Mouse (Mus musculus): ENCODE measurements around the gene Tmem135. TPM values are rescaled to one million over a fixed set of nuclear protein-coding genes. Genes with fewer than 3 reads are reported as not detected.

Tmem135 gene
- polyA plus RNA-seq, 1 experiment from 2014 or later: 36.4 TPM

DNA sequence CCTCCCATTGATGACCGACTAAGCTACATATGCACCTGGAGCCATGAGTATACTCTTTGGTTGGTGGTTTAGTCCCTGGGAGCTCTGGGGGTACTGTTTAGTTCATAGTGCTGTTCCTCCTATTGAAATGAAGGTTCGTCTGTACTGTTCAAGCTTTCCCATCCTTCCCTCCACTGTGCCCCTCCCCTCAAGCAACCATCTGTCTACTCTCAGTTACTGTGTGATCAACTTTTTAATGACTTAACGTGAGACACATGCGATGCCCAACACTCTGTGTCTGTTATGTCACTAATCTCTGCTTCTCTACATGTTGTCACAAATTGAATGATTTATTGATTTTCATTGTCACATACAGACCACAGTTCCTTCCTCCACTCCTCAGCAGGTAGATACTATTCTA, 164.4 kb downstream of the Tmem135 start:
- WGBS: 86% methylated on average over 4 of the region's 4 CpGs
- peak; percentile 44; the same call in 1 of the 2 replicates for ATAC-seq (ENCODE audit: low read depth)

DNA sequence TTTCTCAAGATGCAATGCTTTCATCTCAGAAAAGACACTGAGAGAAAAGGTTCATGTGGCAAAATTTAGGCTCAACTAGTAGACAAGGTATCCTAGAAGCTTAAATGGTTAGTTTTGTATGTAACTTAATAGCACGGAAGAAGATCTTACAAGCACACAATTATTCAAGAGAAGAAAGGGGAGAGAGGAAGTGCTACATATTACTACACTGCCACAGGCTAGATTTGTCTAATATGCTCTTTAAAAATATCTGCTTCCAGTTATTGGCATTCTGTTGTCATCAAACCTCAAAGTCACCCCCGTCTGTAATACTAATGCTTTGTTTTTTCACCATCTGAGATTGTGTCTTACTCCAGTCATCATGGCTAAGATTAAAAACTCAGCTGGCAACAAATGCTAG, 167.4 kb downstream of the Tmem135 start:
- Histone ChIP-seq H3K4me3 (ENCODE audit: low read depth, low read length) (no peak overlapping the region), H3K9ac (replicated peaks; ENCODE audit: low read depth, low read length) (no peak overlapping the region), H3K27me3 (ENCODE audit: control insufficient read depth, insufficient read depth, low read length) (no peaks in the 10 kb centered on the region), H3K27ac (ENCODE audit: low read depth, low read length) (no peak overlapping the region), H3K4me1 (ENCODE audit: control insufficient read depth, insufficient read depth, low read length) (no peaks in the 10 kb centered on the region), H3K4me2 (ENCODE audit: low read depth, low read length) (no peak overlapping the region), H3K9me3 (ENCODE audit: control insufficient read depth, low read length) (no peaks in the 10 kb centered on the region), H3K36me3 (ENCODE audit: control insufficient read depth, insufficient read depth, low read length) (no peaks in the 10 kb centered on the region)
- 92% methylated on average over 2 of the region's 2 CpGs for WGBS
- ATAC-seq (ENCODE audit: low read depth): no peak

More for the DNA sequence above, 164.4 kb downstream of the Tmem135 start:
- Histone ChIP-seq H3K4me2 (ENCODE audit: low read depth, low read length) (no peak overlapping the region), H3K9ac (replicated peaks; ENCODE audit: low read depth, low read length) (no peak overlapping the region), H3K36me3 (ENCODE audit: control insufficient read depth, insufficient read depth, low read length) (no peaks in the 10 kb centered on the region), H3K9me3 (ENCODE audit: control insufficient read depth, low read length) (no peaks in the 10 kb centered on the region), H3K27ac (ENCODE audit: low read depth, low read length) (no peak overlapping the region), H3K27me3 (ENCODE audit: control insufficient read depth, insufficient read depth, low read length) (no peaks in the 10 kb centered on the region), H3K4me1 (ENCODE audit: control insufficient read depth, insufficient read depth, low read length) (no peaks in the 10 kb centered on the region), H3K4me3 (ENCODE audit: low read depth, low read length) (no peak overlapping the region)

DNA sequence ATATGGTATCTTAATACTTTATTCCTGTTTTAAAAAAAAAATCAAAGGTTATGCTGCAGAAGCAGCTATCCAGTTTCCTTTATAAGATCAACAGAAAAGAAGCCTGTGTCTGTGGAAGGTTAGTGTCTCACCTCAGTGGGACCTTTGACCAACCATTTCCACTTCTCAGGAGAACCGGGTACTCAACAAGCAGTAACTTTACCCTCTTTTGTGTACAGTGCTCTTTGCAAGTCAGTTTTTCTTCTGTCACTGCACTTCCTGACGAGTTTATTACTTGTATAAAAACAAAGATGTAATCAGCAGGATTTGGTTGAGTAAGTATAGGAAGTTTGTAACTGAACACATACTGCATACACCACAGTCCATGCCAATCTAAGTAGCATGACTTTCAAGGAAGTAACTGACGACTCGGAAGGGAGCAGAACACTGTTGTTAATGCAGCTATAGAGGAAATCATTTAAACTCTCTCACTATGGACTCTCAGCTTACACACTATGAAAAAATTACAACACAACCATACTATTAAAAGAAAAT, 168.0 kb downstream of the Tmem135 start:
- ATAC-seq (ENCODE audit: low read depth): no peak
- 73% methylated on average over 4 of the region's 4 CpGs for WGBS
- H3K4me1 ChIP-seq (ENCODE audit: control insufficient read depth, insufficient read depth, low read length): no peaks in the 10 kb centered on the region

DNA sequence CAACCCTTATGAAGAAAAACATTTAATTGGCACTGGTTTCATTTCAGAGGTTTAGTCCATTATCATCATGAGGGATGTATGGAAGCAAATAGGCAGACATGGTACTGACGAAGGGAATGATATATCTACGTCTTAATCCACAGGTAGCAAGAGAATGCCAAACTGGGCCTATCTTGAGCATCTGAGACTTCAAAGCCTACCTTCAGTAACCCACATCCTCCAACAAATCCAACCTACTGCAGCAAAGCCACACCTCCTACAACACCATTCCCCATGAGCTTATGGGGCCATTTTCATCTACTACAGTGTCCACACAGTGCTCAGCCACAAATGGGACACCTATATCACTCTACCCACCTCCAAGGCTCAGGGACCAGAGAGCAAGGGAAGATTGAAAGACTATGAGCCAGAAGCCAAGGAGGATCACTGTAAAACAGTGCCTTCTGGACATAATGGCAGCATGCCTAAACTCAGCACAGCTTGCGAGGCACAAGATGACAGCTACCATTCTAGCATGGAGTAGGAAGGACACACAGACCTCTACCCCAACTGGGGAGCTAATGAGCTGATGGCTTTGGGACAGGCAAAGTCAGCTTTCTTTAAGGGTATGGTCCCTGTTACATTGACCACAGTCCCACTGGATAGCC, 171.4 kb downstream of the Tmem135 start:
- ATAC-seq (ENCODE audit: low read depth): no peak
- Histone ChIP-seq H3K27ac (ENCODE audit: low read depth, low read length) (no peak overlapping the region), H3K9me3 (ENCODE audit: control insufficient read depth, low read length) (no peaks in the 10 kb centered on the region), H3K4me3 (ENCODE audit: low read depth, low read length) (no peak overlapping the region), H3K9ac (replicated peaks; ENCODE audit: low read depth, low read length) (no peak overlapping the region), H3K4me2 (ENCODE audit: low read depth, low read length) (no peak overlapping the region), H3K36me3 (ENCODE audit: control insufficient read depth, insufficient read depth, low read length) (no peaks in the 10 kb centered on the region), H3K27me3 (ENCODE audit: control insufficient read depth, insufficient read depth, low read length) (no peaks in the 10 kb centered on the region), H3K4me1 (ENCODE audit: control insufficient read depth, insufficient read depth, low read length) (no peaks in the 10 kb centered on the region)
- WGBS: 91% methylated on average over 3 of the region's 3 CpGs

More for the DNA sequence above, 168.0 kb downstream of the Tmem135 start:
- Histone ChIP-seq H3K27me3 (ENCODE audit: control insufficient read depth, insufficient read depth, low read length) (no peaks in the 10 kb centered on the region), H3K27ac (ENCODE audit: low read depth, low read length) (no peak overlapping the region), H3K36me3 (ENCODE audit: control insufficient read depth, insufficient read depth, low read length) (no peaks in the 10 kb centered on the region), H3K9ac (replicated peaks; ENCODE audit: low read depth, low read length) (no peak overlapping the region), H3K9me3 (ENCODE audit: control insufficient read depth, low read length) (no peaks in the 10 kb centered on the region), H3K4me3 (ENCODE audit: low read depth, low read length) (no peak overlapping the region), H3K4me2 (ENCODE audit: low read depth, low read length) (no peak overlapping the region)

DNA sequence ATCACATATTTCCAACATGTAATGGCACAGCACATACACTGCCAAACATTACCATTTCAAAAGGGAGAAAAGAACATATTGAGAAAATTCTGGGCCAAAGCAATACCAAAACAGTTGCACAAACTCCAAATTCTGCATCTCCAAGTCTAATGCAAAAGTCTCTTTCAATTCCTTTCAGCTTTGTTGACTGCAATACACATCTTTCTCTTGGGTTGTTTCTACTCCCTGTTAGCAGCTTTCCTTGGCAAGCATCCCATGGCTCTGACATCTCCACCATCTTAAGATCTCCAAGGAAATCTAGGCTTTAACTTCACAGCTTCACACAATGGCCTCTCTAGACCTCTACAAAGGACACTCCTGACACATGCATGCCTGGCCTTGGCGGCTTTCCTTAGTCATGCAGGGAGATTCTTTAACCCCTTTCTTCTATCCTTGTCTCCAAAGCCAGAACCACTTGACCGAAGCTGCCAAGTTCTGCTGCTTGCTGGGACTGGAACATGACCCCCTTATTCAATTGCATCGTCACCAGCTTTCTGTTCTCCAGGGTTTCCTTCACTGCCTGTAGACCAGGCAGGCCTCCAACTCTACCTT, 172.7 kb downstream of the Tmem135 start:
- H3K4me3 ChIP-seq (ENCODE audit: low read depth, low read length): no peak overlapping the region
- 89% methylated on average over 3 of the region's 3 CpGs for WGBS
- no peak for ATAC-seq (ENCODE audit: low read depth)
- H3K36me3 ChIP-seq (ENCODE audit: control insufficient read depth, insufficient read depth, low read length): no peaks in the 10 kb centered on the region
- H3K9me3 ChIP-seq (ENCODE audit: control insufficient read depth, low read length): no peaks in the 10 kb centered on the region
- H3K4me1 ChIP-seq (ENCODE audit: control insufficient read depth, insufficient read depth, low read length): no peaks in the 10 kb centered on the region
- no peak overlapping the region for H3K4me2 ChIP-seq (ENCODE audit: low read depth, low read length)
- H3K27me3 ChIP-seq (ENCODE audit: control insufficient read depth, insufficient read depth, low read length): no peaks in the 10 kb centered on the region
- no peak overlapping the region for H3K9ac ChIP-seq (replicated peaks; ENCODE audit: low read depth, low read length)
- no peak overlapping the region for H3K27ac ChIP-seq (ENCODE audit: low read depth, low read length)

DNA sequence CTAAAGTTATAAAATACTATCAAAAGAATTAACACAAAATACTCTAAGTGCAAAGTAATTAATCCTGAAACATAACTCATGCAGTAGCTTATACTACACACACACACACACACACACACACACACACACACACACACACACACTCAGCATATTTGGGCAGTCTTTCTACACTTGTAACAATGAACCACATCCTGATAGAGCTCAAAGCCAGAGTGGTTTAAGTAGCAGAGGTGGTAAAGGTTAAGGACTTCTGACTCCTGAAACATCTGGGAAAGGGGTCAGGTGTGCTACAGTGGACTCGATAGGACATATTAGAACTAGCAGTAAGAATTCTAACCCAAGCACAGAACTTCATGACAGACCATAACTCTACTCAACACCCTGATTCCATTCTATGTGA, 181.4 kb downstream of the Tmem135 start:
- Histone ChIP-seq H3K27ac (ENCODE audit: low read depth, low read length) (no peak overlapping the region), H3K4me1 (ENCODE audit: control insufficient read depth, insufficient read depth, low read length) (no peaks in the 10 kb centered on the region), H3K4me2 (ENCODE audit: low read depth, low read length) (no peak overlapping the region), H3K9ac (replicated peaks; ENCODE audit: low read depth, low read length) (no peak overlapping the region), H3K4me3 (ENCODE audit: low read depth, low read length) (no peak overlapping the region), H3K27me3 (ENCODE audit: control insufficient read depth, insufficient read depth, low read length) (no peaks in the 10 kb centered on the region), H3K36me3 (ENCODE audit: control insufficient read depth, insufficient read depth, low read length) (no peaks in the 10 kb centered on the region), H3K9me3 (ENCODE audit: control insufficient read depth, low read length) (no peaks in the 10 kb centered on the region)
- WGBS: 87% methylated on average over 1 of the region's 1 CpGs
- no peak for ATAC-seq (ENCODE audit: low read depth)

DNA sequence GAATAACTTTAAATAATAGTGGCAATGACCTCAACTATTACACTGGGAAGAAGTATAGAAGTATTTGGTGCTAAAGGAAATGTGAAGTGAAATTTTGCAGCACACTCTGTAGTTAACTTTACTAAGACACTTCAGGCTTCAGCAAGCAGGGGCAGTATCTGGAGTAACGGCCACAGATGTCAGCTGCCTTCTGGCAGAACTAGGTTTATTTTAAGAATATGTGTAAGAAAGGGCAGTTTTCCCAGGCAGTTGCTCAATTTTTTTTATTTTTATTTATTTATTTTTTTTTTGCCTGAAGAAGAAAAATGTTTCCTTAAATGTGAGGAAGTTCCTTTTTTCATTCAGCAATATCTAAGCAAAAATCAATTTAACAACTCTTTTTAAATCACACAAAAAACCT, 187.4 kb downstream of the Tmem135 start:
- 55% methylated on average over 1 of the region's 1 CpGs for WGBS
- no peaks in the 10 kb centered on the region for H3K9me3 ChIP-seq (ENCODE audit: control insufficient read depth, low read length)
- H3K36me3 ChIP-seq (ENCODE audit: control insufficient read depth, insufficient read depth, low read length): no peaks in the 10 kb centered on the region
- H3K9ac ChIP-seq (replicated peaks; ENCODE audit: low read depth, low read length): no peak overlapping the region
- H3K4me1 ChIP-seq (ENCODE audit: control insufficient read depth, insufficient read depth, low read length): no peaks in the 10 kb centered on the region
- H3K27ac ChIP-seq (ENCODE audit: low read depth, low read length): no peak overlapping the region
- H3K27me3 ChIP-seq (ENCODE audit: control insufficient read depth, insufficient read depth, low read length): no peaks in the 10 kb centered on the region
- H3K4me2 ChIP-seq (ENCODE audit: low read depth, low read length): no peak overlapping the region
- H3K4me3 ChIP-seq (ENCODE audit: low read depth, low read length): no peak overlapping the region
- ATAC-seq (ENCODE audit: low read depth): no peak

DNA sequence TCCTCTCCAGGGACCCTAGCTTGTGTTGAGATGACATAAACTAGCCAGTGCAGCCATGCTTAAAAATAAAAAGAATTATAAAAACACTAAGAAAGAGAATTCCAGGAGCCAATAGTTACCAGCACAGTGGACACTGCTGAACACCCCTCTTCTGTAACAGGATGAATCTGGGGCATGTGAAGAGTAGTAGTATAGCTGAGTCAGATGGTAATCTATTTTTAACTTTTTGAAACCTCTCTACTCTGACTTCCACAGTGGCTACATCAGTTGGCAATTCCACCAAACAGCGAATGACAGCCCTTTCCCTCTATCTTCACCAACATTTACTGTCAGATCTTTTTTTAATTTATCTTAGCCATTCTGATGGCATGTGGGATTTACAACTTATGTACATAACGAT, 187.9 kb downstream of the Tmem135 start:
- Histone ChIP-seq H3K9ac (replicated peaks; ENCODE audit: low read depth, low read length) (no peak overlapping the region), H3K4me1 (ENCODE audit: control insufficient read depth, insufficient read depth, low read length) (no peaks in the 10 kb centered on the region), H3K27ac (ENCODE audit: low read depth, low read length) (no peak overlapping the region), H3K4me3 (ENCODE audit: low read depth, low read length) (no peak overlapping the region), H3K4me2 (ENCODE audit: low read depth, low read length) (no peak overlapping the region), H3K27me3 (ENCODE audit: control insufficient read depth, insufficient read depth, low read length) (no peaks in the 10 kb centered on the region), H3K9me3 (ENCODE audit: control insufficient read depth, low read length) (no peaks in the 10 kb centered on the region), H3K36me3 (ENCODE audit: control insufficient read depth, insufficient read depth, low read length) (no peaks in the 10 kb centered on the region)
- ATAC-seq (ENCODE audit: low read depth): no peak
- 89% methylated on average over 2 of the region's 2 CpGs for WGBS

DNA sequence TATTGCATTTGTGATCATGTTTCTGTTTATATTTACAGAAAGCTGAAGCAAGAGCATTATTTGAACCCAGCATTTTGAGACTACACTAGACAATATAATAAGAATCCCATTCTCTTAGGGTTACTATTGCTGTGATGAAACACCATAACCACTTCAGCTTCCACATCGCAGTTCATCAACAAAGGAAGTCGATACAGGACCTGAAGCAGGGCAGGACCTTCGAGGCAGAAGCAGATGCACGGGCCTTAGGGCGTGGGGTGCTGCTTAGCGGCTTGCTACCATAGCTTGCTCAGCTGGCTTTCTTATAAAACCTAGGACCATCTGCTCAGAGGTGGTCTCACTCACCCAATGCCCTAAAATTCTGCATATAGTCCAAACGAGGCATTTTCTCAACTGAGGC, 188.3 kb downstream of the Tmem135 start:
- no peak for ATAC-seq (ENCODE audit: low read depth)

More for the DNA sequence above, 188.3 kb downstream of the Tmem135 start:
- Histone ChIP-seq H3K9me3 (ENCODE audit: control insufficient read depth, low read length) (no peaks in the 10 kb centered on the region), H3K4me3 (ENCODE audit: low read depth, low read length) (no peak overlapping the region), H3K27ac (ENCODE audit: low read depth, low read length) (no peak overlapping the region), H3K4me2 (ENCODE audit: low read depth, low read length) (no peak overlapping the region), H3K27me3 (ENCODE audit: control insufficient read depth, insufficient read depth, low read length) (no peaks in the 10 kb centered on the region), H3K9ac (replicated peaks; ENCODE audit: low read depth, low read length) (no peak overlapping the region), H3K4me1 (ENCODE audit: control insufficient read depth, insufficient read depth, low read length) (no peaks in the 10 kb centered on the region), H3K36me3 (ENCODE audit: control insufficient read depth, insufficient read depth, low read length) (no peaks in the 10 kb centered on the region)
- 51% methylated on average over 7 of the region's 7 CpGs for WGBS

All from neural tube, embryonic 14.5 days (tissue).